Mouse (Mus musculus): ENCODE measurements around the gene Eepd1. TPM values are rescaled to one million over a fixed set of nuclear protein-coding genes. Genes with fewer than 3 reads are reported as not detected.

The Eepd1 gene
- total and polyA plus RNA-seq, 3 experiments, result 0.85 to 1.6 TPM; not detected in 1

- no peaks in the 10 kb centered on the region for H3K36me3 ChIP-seq (ENCODE audit: control insufficient read depth in 1 of 2, insufficient read depth in 2 of 2, low read length in 2 of 2)
- no peaks in the 10 kb centered on the region for H3K4me1 ChIP-seq (ENCODE audit: control insufficient read depth in 1 of 2, insufficient read depth in 2 of 2, low read length in 2 of 2)
- no peak overlapping the region for H3K27ac ChIP-seq (ENCODE audit: control insufficient read depth, low read depth, low read length)
- no peak overlapping the region for H3K9ac ChIP-seq (ENCODE audit: control insufficient read depth, low read depth, low read length, poor library complexity, severe bottlenecking)
- H3K4me3 ChIP-seq (ENCODE audit: control insufficient read depth in 1 of 2, insufficient read depth in 1 of 2, low read depth in 2 of 2, low read length in 2 of 2), result no peak overlapping the region
- no peaks in the 10 kb centered on the region for H3K79me2 ChIP-seq (ENCODE audit: control insufficient read depth, insufficient read depth, low read length, poor library complexity)
- no peaks in the 10 kb centered on the region for H3K9me3 ChIP-seq (replicated peaks; ENCODE audit: insufficient read depth, low read length)
- no peak for TF ChIP-seq EP300 (IDR thresholded peaks at IDR 0.05; ENCODE audit: low read depth in 1 of 2, low read length in 2 of 2)
- TF ChIP-seq KAT2A (conservative IDR thresholded peaks at IDR 0.05; ENCODE audit: low read depth, low read length), result no peak
- TF ChIP-seq SMC3 (IDR thresholded peaks at IDR 0.05; ENCODE audit: low read depth, low read length), result no peak
- TF ChIP-seq NRF1 (IDR thresholded peaks at IDR 0.05; ENCODE audit: insufficient read depth, low read depth, low read length, poor library complexity, severe bottlenecking), result no peak
- TF ChIP-seq RCOR1 (IDR thresholded peaks at IDR 0.05; ENCODE audit: low read depth, low read length), result no peak
- no peak for TF ChIP-seq MAX (IDR thresholded peaks at IDR 0.05; ENCODE audit: low read length)
- TF ChIP-seq RAD21 (IDR thresholded peaks at IDR 0.05; ENCODE audit: low read depth, low read length), result no peak
- TF ChIP-seq CHD2 (IDR thresholded peaks at IDR 0.05; ENCODE audit: low read length), result no peak
- no peak for TF ChIP-seq GABPA (IDR thresholded peaks at IDR 0.05; ENCODE audit: low read depth, low read length)
- no peak for TF ChIP-seq E2F4 (IDR thresholded peaks at IDR 0.05; ENCODE audit: borderline replicate concordance, low read depth, low read length)
- DNase-seq (ENCODE audit: low read depth, low spot score), result no peak
- peaks cover 0 to 7% of the 10 kb centered on the region in 2 experiments; a peak in 2 of 4 replicates for H3K27me3 ChIP-seq (ENCODE audit: control insufficient read depth in 1 of 2, insufficient read depth in 2 of 2, low read length in 2 of 2)
These were observed 39.3 kb upstream of the Eepd1 start for GRCm38 (mm10) chr9:25442041-25442440.

GRCm38 (mm10) chr9:25443029-25443428 lies 38.3 kb upstream of the Eepd1 start:
- Histone ChIP-seq H3K4me1 (ENCODE audit: control insufficient read depth in 1 of 2, insufficient read depth in 2 of 2, low read length in 2 of 2) (no peaks in the 10 kb centered on the region), H3K27me3 (ENCODE audit: control insufficient read depth in 1 of 2, insufficient read depth in 2 of 2, low read length in 2 of 2) (peaks cover 0 to 7% of the 10 kb centered on the region in 2 experiments; a peak in 2 of 4 replicates), H3K36me3 (ENCODE audit: control insufficient read depth in 1 of 2, insufficient read depth in 2 of 2, low read length in 2 of 2) (no peaks in the 10 kb centered on the region), H3K9me3 (replicated peaks; ENCODE audit: insufficient read depth, low read length) (no peaks in the 10 kb centered on the region), H3K9ac (ENCODE audit: control insufficient read depth, low read depth, low read length, poor library complexity, severe bottlenecking) (no peak overlapping the region), H3K79me2 (ENCODE audit: control insufficient read depth, insufficient read depth, low read length, poor library complexity) (no peaks in the 10 kb centered on the region), H3K4me3 (ENCODE audit: control insufficient read depth in 1 of 2, insufficient read depth in 1 of 2, low read depth in 2 of 2, low read length in 2 of 2) (no peak overlapping the region), H3K27ac (ENCODE audit: control insufficient read depth, low read depth, low read length) (no peak overlapping the region)
- TF ChIP-seq ZKSCAN1 (IDR thresholded peaks at IDR 0.05; ENCODE audit: low read depth, low read length), result no peak
- TF ChIP-seq E2F4 (IDR thresholded peaks at IDR 0.05; ENCODE audit: borderline replicate concordance, low read depth, low read length), result no peak
- no peak for TF ChIP-seq NRF1 (IDR thresholded peaks at IDR 0.05; ENCODE audit: insufficient read depth, low read depth, low read length, poor library complexity, severe bottlenecking)
- no peak for TF ChIP-seq GATA1 (IDR thresholded peaks at IDR 0.05; ENCODE audit: low read depth, low read length)
- TF ChIP-seq CHD2 (IDR thresholded peaks at IDR 0.05; ENCODE audit: low read length), result no peak
- no peak for TF ChIP-seq MAFK (IDR thresholded peaks at IDR 0.05; ENCODE audit: borderline replicate concordance, low read depth, low read length)
- no peak for TF ChIP-seq MEF2A (IDR thresholded peaks at IDR 0.05; ENCODE audit: extremely low read depth, insufficient replicate concordance, low read depth, low read length, poor library complexity, severe bottlenecking)
- TF ChIP-seq TAL1 (IDR thresholded peaks at IDR 0.05; ENCODE audit: low read length), result no peak
- TF ChIP-seq GABPA (IDR thresholded peaks at IDR 0.05; ENCODE audit: low read depth, low read length), result no peak
- no peak for TF ChIP-seq MAZ (IDR thresholded peaks at IDR 0.05; ENCODE audit: low read depth, low read length)
- no peak for TF ChIP-seq POLR2AphosphoS5 (IDR thresholded peaks at IDR 0.05; ENCODE audit: borderline replicate concordance, low read depth, low read length)
- no peak for TF ChIP-seq BHLHE40 (IDR thresholded peaks at IDR 0.05; ENCODE audit: borderline replicate concordance, low read depth, low read length)
- TF ChIP-seq USF1 (IDR thresholded peaks at IDR 0.05; ENCODE audit: low read depth, low read length), result no peak
- TF ChIP-seq EP300 (IDR thresholded peaks at IDR 0.05; ENCODE audit: low read depth in 1 of 2, low read length in 2 of 2), result no peak
- TF ChIP-seq TBP (IDR thresholded peaks at IDR 0.05; ENCODE audit: low read depth, low read length), result no peak
- TF ChIP-seq SMC3 (IDR thresholded peaks at IDR 0.05; ENCODE audit: low read depth, low read length), result no peak
- TF ChIP-seq MXI1 (IDR thresholded peaks at IDR 0.05; ENCODE audit: low read depth, low read length), result no peak
- TF ChIP-seq HCFC1 (IDR thresholded peaks at IDR 0.05; ENCODE audit: low read depth, low read length), result no peak
- no peak for TF ChIP-seq POLR2A (IDR thresholded peaks at IDR 0.05; ENCODE audit: control insufficient read depth in 1 of 2, insufficient read depth in 1 of 2, low read depth in 1 of 2, low read length in 2 of 2, poor library complexity in 1 of 2)
- TF ChIP-seq JUND (IDR thresholded peaks at IDR 0.05; ENCODE audit: low read depth, low read length), result no peak
- no peak for DNase-seq (ENCODE audit: low read depth, low spot score)
